Mouse (Mus musculus): ENCODE measurements around the gene Nyap2.

Nyap2 gene

DNA sequence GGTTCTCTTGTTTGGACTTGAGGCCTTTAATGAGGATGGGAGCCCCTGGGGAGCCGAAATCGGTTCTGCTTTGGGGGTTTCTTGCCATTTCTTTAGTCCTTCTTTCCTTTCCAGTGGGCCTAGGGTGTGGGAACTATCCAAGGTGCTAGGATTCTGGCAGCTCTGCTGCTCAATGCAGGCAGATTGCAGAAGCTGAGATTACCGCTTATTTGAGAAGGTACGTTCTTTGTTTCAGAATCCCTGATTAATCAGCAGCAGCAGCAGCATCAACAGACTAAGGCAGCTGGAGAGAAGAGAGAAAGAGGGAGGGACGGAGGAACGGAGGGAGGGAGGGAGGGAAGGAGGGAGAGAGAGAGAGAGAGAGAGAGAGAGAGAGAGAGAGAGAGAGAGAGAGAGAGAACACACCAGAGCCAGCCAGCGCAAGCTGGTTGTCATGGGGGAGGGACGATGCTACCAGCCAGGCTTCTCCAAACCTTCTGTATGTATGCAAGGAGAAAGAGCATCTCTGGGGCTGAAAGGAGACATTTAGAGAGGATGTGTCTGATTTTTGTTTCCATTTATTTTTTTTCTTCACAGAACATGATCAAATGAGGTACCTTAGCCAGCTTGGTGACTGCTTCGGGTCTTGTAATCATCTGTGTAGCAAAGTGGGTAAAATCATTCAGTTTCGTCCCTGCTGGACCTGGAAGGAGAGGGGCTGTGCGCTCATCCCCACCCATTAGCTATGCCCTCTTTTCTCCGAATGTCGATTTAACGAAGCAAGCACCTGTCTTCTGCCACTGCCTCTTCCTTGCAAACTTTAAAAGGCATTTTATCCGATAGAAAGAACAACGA, at the start of gene Nyap2:
TSS of gene Nyap2 (plus strand) at position 120 of the 834 bp plus-strand sequence.
- no peak for DNase-seq (ENCODE audit: low spot score)

DNA sequence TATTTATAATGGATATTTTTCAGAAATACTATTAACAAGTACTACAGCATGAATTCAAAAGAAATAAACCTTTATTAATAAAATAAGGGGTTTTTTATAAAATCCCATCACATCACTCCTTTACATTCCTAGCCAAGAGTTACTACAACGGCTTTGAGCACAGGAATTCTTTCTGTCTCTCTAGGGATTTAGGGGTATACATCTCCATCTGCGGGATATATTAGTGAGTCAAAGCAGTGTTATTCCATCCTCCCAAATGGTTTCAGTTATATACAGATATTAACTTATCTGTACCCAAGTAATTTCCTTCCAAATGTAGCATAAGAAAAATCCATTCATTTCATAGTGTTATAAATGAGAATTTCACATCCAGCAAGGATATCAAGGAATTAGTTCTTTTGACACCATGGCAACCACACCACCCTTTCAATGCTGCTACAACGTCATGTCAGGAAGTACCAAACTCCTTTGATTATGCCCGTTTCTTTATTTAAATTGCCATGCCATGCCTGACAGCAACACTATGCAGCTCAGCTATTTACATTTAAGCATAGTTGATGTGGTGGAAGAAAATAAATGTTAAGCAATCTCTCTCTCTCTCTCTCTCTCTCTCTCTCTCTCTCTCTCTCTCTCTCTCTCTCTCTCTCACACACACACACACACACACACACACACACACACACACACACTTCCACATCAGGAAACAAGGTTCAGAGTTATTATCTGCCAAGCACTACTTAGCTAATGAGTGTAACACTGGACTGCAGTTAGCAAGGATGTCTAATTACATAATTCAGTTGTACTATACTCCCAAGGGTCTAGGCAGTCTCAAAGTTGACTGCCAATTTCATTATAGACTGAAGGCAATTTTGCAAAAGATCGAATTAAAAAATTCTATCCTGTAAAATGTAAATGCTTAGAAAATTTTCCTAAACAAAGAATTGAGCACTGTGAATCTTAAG, 33.6 kb upstream of the Nyap2 start:
- no peak for DNase-seq (ENCODE audit: low spot score)

DNA sequence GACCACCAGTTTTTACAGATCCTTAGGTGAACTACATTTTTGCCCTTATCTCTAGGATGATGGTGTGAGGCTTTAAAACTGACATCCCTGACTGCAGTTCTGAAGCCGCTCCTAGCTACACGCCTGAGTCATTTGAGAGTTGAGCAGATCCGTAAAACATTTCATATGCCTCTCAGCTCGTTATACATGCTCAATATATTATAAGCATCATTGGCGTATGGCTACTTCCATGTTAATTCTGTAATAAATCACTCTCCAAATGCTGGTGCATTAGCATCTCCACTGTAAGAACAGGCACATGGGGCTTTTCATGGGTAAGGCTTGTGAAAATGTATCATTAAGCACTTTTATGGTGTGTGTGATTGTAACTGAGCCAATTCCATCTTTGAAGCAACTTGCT, 18.4 kb upstream of the Nyap2 start:
- no peak for DNase-seq (ENCODE audit: low spot score)

DNA sequence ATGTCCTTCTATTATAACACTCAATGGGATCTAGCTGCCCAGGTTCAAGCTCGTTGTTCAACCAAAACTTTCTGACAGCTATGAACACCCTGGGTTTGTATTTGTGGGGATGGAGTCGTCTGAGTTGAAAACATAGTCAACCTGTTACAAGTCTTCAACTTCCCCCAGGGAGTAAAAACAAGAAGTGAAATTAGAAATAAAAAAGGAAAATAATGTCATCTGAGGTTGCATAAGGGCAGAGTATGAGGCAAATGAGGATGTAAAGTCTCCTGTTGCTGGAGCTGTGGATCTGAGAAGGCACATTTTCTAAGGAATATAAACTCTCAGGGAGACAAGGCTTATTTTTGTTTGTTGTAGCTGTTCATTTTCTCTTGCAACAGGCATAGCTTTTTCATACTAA, 17.9 kb upstream of the Nyap2 start:
- DNase-seq (ENCODE audit: low spot score) = no peak

DNA sequence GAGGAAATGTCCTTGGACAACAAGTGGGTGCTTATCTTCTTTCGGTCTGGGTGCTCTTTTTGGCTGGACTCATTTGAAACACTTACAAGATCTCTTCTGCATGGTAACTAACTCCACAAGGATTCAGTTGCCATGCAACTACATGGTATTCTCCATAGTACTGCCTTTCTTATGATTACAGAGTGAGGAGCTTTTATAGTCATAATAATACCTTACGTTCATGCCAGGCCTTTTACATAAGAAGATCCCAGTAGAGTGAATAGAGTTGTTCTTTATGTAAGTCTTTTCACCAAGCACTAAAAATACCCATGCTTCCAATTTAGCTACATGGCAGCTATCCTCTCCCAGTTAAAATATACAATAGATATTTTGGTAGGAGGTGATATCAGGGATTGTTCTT, 13.9 kb upstream of the Nyap2 start:
- no peak for DNase-seq (ENCODE audit: low spot score)

DNA sequence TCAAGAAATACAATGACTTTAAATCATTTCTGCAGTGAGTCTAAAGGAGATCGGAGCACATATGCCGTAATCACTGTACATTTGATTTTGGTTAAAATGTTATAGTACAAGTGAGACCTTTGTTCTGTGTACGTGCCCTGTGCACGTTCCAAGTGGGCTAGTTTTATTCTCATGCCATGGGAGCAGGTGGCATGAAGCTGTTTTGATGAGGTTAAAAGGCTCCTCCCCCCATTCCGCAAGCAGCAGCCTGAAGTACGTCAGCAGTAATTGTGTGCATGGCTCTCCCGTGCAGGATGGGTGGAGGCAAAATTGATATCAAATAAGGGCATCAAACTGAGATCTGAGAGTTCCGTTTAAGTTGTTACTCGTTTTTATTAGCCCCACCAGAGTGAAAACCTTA, 491 bp upstream of the Nyap2 start:
- no peak for DNase-seq (ENCODE audit: low spot score)

DNA sequence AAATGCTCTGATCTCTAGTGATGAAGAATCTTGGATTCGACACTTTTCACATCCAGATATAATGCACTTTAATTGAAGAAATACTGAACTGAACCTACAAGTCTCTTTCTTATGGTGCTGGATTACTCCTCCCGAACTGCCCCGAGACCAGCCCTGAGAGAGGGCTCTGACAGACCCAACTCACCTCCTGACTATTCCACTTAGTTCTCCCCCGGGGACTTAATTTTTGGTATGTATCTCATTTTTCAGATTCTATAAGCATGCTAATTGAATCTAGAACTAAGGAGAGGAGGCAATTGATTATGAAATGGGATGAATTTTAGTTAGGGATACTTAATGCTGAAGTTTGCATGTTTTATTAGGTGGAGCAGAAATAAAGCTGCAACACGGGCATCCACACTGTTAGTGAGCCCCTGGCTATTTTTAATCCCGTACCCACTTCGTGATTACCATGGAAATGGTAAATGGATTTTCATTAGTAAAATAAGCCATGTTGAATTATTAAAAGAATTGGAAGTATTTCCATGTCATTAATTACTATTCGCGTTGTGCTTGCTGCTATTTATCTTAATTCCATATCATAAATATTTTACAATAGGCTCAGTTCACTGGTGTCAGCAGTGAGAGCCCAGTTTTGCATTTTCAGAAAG, 1.0 kb downstream of the Nyap2 start:
- DNase-seq (ENCODE audit: low spot score) = no peak

DNA sequence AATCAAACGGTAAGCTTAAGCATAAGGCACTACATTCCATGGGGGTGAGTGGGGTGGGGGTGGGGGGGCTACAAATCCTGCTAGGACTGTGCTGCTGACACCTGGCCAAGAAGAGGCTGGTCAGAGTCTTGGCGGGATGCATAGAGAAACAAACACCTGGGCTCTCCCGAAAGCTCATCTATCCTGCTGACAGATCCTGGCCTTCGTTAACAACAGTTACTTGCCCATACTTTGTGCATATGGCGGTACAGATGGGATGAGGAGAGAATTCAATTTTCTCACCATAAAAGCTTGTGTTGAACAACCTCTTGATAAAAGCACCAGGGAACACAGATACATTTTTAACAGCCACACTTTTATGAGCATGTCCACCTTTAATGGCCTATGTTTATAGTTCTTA, 10.7 kb downstream of the Nyap2 start:
- no peak for DNase-seq (ENCODE audit: low spot score)

DNA sequence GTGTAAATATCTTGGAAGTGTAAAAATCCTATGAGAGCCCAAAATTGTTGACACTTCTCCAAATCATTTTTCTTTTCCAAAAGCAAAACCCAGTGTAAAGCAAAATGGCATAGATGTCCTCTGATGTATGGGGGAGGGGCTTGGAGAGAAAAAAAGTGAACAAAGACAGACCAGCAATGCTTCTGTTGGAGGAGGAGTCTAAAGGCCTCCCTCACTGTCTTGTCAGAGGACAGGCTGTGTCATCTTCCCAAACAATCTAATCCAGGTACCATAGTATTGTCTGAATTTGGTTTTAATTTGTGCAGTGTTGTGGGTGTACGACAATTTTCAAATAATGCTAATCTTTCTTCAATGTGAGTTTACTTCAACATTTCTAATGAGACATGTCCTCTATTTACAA, 13.7 kb downstream of the Nyap2 start:
- no peak for DNase-seq (ENCODE audit: low spot score)

DNA sequence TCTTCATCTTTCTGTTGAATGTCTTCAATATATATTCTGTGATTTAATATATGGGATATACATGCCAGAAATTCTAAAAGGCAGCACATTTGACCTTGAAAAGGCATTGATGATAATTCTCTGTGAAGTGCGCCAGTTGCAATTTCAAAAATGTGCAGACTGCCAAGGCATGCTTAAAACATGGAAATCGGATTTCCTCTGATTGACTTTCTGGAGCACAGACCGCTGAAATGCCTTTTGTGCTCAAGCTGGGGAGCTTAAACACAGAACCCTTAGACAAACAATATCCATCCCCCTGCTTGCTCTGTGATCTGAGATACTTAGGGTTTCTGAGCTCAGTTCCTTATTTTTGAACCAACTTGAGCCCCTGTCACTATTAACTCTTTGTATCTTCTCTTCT, 14.2 kb downstream of the Nyap2 start:
- DNase-seq (ENCODE audit: low spot score) = no peak

DNA sequence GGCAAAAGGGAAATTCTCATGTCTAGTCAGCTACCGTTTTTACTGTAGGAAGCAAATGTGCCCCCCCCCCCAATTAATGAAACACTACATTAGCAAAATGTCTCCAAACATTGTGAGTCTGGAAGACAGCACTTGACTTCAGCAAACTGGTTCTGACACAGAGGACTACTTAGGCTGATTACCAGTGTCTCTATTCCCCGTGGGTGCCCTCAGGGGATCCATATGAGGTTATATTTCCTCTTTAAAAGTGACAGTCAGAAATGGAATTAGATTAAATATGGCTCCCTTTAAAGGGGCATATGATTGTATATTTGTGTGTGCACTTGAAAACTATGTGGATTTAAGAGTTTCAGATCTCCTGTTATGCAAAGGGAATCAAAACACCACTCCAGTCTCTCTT, 15.3 kb downstream of the Nyap2 start:
- DNase-seq (ENCODE audit: low spot score) = no peak

DNA sequence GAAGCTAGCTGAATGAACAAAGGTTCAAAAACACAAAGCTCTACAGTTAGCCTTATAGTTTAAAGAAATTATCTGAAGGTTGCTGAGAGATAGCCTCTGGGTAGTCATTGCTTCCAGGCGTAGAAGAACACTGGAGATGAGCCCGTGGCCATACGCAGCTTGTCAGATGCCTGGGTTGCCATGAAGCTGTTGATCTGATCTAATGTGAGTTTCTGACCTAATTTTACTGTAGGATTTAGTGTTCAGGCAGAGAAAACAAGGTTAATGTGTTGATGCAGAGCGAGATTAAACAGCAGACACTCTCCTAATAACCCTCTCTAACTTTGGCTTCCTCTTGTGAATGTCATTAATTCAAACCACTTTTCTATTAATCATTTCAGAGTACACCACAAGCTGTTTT, 16.1 kb downstream of the Nyap2 start:
- no peak for DNase-seq (ENCODE audit: low spot score)

DNA sequence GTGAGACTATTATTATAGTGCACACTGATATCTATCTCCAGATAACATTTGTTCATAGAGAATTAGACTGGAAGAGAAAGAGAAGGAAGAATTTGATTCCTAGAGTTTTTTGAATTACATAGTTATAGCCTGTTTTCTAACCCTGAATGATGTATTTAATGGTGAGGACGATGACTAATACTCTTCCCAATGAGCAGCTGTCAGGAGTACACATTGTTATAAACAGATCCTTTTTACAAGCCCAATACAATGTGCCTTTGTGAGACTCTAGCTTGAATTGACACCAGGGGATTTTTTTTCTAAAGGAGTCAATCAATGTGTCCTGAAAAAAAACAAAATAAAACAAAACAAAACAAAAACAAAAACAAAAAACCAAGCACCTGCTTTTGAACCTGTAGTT, 22.2 kb downstream of the Nyap2 start:
- no peak for DNase-seq (ENCODE audit: low spot score)

DNA sequence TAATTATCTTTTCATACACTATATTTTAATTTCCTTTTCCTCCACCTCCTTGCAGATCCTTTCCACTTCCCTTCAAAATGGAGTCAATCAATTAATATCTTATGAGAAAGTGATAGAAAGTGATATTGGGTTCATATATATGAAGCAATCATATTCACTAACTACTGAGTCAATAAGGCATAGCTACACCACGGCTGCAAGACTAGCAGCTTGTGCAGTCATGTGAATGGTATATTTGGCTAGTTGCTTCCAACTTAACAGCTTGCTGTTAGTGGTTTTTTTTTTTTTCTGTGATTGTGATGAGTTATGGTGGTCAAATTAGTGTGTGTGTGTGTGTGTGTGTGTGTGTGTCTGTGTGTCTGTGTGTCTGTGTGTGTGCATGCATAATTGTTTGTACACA, 25.0 kb downstream of the Nyap2 start:
- DNase-seq (ENCODE audit: low spot score) = no peak

DNA sequence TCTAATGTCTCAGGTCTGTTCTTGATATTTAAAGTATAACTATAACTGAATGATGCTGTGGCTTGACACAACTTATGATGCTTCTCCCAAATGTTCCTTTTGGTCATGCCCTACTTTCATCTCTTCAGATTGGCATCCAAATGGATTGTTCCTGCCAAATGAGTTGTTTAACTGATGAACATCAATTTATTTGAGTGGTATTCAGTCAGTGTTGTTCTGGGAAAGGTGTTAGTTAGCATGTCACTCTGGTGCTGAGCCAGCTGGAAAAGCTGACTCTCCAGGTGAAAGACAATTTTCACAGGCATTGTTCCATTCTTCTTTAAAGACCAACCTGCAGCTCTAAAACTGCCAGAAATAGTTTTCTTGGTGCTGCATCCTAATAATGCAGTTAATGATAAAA, 43.0 kb downstream of the Nyap2 start:
- no peak for DNase-seq (ENCODE audit: low spot score)

DNA sequence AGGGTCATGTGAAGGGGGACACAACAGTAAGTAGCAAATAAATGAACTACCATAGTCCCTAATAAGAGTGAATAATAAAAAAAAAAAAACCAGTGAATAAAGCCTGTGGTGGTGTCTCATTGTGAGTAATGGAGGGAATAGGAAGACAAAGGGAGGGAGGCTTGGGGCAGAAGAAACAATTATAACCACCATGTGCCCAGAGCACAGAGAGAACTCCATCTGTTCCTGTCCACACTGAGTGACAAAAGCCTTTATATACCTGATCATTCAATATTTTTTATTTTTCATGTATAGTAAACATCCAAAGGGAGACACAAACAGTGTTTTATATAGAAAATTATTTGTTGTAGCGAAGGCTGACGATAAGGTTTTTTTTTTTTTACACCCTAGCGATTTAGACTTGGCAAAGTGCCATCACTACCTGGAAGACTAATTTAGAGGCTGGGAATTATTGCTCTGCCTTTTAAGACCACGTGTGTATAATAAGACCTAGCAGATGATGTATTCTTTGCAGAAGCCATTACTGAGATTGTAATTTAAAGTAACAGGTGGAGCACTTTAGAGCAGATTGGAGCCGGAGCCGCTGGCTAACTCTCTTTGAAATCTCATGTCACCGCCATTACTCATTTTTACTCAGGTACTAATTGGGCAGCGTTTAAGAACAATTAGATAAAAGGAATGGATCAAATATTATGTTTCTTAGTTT, 55.4 kb downstream of the Nyap2 start:
- no peak for DNase-seq (ENCODE audit: low spot score)

DNA sequence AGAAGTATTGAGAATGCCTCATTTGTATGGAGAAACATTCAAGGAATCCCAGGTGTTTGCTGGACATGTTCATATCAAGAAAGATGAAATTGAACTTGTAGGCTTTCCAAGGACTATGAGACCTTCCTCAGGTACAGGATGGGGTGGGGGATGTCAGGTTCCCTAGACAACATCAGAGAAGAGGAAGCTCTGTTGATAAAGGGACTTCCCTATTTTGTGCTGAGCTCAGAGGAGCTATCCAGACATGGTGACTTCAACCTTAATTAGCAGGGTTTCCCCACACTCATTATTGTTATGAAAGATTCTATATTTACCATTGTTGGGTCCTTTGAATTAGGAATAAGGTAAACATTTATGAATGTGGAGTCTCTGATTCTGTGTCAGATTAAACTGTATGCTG, 67.1 kb downstream of the Nyap2 start:
- no peak for DNase-seq (ENCODE audit: low spot score)

DNA sequence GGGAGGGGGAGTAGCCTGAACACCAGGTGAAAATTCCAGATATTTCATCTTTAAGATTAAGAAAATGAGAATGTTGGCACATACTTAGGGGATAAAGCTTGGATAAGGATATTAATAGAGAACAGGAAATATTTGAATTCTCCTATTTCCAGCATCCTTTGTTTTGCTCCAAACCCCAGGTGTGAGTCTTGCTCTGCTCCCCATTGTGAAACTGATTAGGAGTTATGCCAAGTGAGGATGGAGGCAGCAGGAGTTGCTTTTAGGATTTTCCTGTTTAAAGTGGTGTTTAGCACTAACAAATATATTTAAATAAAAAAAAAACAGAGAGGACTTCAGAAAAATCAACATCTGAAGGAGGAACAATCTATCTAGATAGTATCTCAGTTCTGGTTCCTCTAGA, 68.8 kb downstream of the Nyap2 start:
- DNase-seq (ENCODE audit: low spot score) = no peak

DNA sequence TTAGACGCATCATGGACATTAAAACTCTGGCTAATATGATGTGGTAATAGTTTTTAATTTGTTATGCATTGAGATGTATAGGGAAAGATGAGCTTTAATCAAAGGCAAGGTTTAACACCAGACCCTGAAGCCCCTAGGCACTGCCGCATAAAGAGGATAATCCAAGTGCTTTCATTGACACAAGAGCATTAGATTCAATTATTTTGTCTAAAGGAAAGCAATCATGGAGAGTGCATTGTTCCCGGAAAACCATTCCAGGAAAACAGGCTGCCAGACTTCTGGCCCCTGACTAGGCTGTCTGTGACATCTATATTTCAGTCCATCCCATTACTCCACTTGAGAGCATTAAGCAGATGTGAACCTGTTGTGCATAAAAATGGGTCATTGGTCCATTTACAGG, 92.5 kb downstream of the Nyap2 start:
- no peak for DNase-seq (ENCODE audit: low spot score)

DNA sequence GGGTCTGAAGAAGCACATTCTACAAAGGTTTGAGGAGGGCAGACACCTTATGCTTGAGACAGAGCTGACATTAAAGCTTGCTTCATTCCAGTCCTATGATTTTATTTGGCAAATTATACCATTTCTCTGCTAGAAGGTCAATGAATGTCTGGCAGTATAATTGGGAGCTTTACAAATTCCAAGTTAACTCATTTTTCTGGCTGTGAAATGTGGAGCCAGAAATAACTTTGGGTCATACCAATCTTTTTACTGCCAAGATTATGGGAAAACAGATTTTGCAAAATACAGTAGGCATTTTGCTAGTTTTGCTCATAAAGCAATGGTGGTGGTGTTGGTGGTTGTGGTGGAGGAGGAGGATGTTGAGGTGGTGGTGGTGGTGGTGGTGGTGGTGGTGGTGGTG, 96.0 kb downstream of the Nyap2 start:
- DNase-seq (ENCODE audit: low spot score) = no peak

DNA sequence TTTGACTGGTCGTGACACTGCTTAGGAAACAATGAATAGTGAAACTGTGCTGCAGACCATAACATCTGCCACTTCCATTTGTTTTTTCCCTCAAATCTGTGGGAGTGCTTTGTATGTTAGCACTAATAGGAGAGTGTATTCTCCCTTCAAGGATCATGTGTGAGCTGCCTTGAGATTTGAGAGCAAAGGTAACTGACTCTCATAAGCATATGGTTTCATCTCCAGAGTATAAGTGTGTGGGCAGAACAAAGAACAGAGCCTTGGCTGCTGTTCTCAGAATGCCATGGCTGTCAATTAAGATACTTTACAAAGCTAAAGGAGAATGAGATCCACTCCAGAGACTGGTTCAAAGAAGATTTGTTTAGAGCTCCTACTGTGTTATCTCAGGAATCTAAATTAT, 96.6 kb downstream of the Nyap2 start:
- DNase-seq (ENCODE audit: low spot score) = no peak

DNA sequence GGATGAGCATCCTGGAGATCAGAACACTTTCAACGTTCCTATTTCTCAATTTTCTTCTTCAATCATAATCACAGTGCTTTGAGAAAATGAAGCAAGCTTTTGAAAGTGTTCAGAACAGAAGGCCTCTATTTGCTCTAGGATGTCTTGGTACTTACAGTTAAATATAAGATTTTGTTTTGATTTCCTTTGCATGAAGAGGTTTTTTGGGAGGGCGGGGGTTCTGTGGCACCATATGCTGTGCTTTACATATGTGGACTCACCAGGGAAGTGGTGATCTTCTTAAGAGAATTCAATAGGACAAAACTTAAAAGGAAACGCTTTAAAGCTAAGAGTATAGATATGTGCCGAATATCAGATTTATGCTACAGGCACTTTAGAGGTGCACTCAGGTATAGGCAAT, 103.0 kb downstream of the Nyap2 start:
- DNase-seq (ENCODE audit: low spot score) = no peak
